Mouse (Mus musculus): ENCODE results near the gene Malrd1. TPM values are rescaled to one million over a fixed set of nuclear protein-coding genes. Genes with fewer than 3 reads are reported as not detected.

Gene Malrd1
- total and polyA plus RNA-seq, 3 experiments: not detected

DNA sequence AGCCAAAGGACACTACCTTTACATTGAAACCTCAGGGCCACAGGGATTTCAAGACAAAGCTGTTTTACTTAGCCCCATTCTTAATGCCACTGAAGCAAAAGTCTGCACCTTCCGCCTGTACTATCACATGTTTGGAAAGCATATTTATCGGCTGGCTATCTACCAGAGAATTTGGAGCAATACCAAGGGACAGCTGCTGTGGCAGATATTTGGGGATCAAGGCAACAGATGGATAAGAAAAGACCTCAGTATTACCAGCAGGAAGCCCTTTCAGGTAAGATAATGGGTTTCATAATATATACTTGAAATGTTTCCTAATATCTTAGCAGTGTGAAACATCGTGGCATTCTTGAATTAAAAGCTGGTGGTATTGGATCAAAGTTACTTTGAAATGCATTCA lies 176.7 kb downstream of the Malrd1 start:
- H3K9ac ChIP-seq (ENCODE audit: control insufficient read depth, low read depth, low read length, poor library complexity, severe bottlenecking): no peak overlapping the region
- H3K27me3 ChIP-seq (ENCODE audit: control insufficient read depth in 1 of 2, insufficient read depth in 2 of 2, low read length in 2 of 2): no peaks in the 10 kb centered on the region
- no peaks in the 10 kb centered on the region for H3K9me3 ChIP-seq (replicated peaks; ENCODE audit: insufficient read depth, low read length)
- no peak overlapping the region for H3K4me3 ChIP-seq (ENCODE audit: control insufficient read depth in 1 of 2, insufficient read depth in 1 of 2, low read depth in 2 of 2, low read length in 2 of 2)
- peak; percentile 6 for DNase-seq (ENCODE audit: low read depth, low spot score)
- H3K27ac ChIP-seq (ENCODE audit: control insufficient read depth, low read depth, low read length): no peak overlapping the region
- H3K79me2 ChIP-seq (ENCODE audit: control insufficient read depth, insufficient read depth, low read length, poor library complexity): no peaks in the 10 kb centered on the region
- no peaks in the 10 kb centered on the region for H3K36me3 ChIP-seq (ENCODE audit: control insufficient read depth in 1 of 2, insufficient read depth in 2 of 2, low read length in 2 of 2)
- TF ChIP-seq CTCF (IDR thresholded peaks at IDR 0.05 in 2 of 3, conservative IDR thresholded peaks at IDR 0.05 in 1 of 3; ENCODE audit: control insufficient read depth in 1 of 3, insufficient read depth in 1 of 3, low read depth in 2 of 3, low read length in 3 of 3, poor library complexity in 1 of 3, severe bottlenecking in 1 of 3) (no peak), CHD2 (IDR thresholded peaks at IDR 0.05; ENCODE audit: low read length) (no peak), SMC3 (IDR thresholded peaks at IDR 0.05; ENCODE audit: low read depth, low read length) (no peak), EP300 (IDR thresholded peaks at IDR 0.05; ENCODE audit: low read depth in 1 of 2, low read length in 2 of 2) (peak; percentile 26 to 60; a peak in 2 of 4 replicates), ELF1 (IDR thresholded peaks at IDR 0.05; ENCODE audit: low read depth, low read length) (no peak), TCF12 (IDR thresholded peaks at IDR 0.05; ENCODE audit: low read depth, low read length) (peak; percentile 77; the same call in 1 of the 2 replicates), ETS1 (IDR thresholded peaks at IDR 0.05; ENCODE audit: low read depth, low read length) (0 out of 2 replicates have a peak, but pooled peaks have one; percentile 39), MYC (IDR thresholded peaks at IDR 0.05; ENCODE audit: low read depth, low read length) (no peak), HCFC1 (IDR thresholded peaks at IDR 0.05; ENCODE audit: low read depth, low read length) (no peak), MAX (IDR thresholded peaks at IDR 0.05; ENCODE audit: low read length) (no peak), MAFK (IDR thresholded peaks at IDR 0.05; ENCODE audit: borderline replicate concordance, low read depth, low read length) (no peak)
- no peaks in the 10 kb centered on the region for H3K4me1 ChIP-seq (ENCODE audit: control insufficient read depth in 1 of 2, insufficient read depth in 2 of 2, low read length in 2 of 2)

DNA sequence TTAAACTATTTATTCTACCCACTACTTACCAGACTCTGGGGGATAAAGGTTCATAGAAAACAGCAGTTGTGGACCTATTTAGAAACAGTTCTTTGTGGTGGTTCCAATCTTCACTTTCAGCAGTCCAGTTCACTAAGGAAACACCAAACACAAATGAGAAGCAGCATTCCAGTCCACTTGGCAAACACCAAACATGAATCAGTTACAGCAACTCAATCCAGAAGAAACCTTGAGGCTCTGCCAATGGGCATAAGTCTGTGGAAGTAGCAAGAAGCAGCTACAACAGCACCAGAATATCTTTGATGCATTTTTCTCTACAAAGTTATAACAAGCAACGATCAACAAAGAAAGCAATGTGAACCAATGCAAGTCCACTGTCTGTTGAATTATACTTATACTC lies 214.7 kb downstream of the Malrd1 start:
- Histone ChIP-seq H3K79me2 (ENCODE audit: control insufficient read depth, insufficient read depth, low read length, poor library complexity) (no peaks in the 10 kb centered on the region), H3K36me3 (ENCODE audit: control insufficient read depth in 1 of 2, insufficient read depth in 2 of 2, low read length in 2 of 2) (no peaks in the 10 kb centered on the region), H3K9ac (ENCODE audit: control insufficient read depth, low read depth, low read length, poor library complexity, severe bottlenecking) (no peak overlapping the region), H3K27ac (ENCODE audit: control insufficient read depth, low read depth, low read length) (no peak overlapping the region), H3K4me1 (ENCODE audit: control insufficient read depth in 1 of 2, insufficient read depth in 2 of 2, low read length in 2 of 2) (no peaks in the 10 kb centered on the region), H3K27me3 (ENCODE audit: control insufficient read depth in 1 of 2, insufficient read depth in 2 of 2, low read length in 2 of 2) (no peaks in the 10 kb centered on the region), H3K9me3 (replicated peaks; ENCODE audit: insufficient read depth, low read length) (no peaks in the 10 kb centered on the region), H3K4me3 (ENCODE audit: control insufficient read depth in 1 of 2, insufficient read depth in 1 of 2, low read depth in 2 of 2, low read length in 2 of 2) (no peak overlapping the region)
- DNase-seq (ENCODE audit: low read depth, low spot score): no peak
- no peak for TF ChIP-seq MEF2A (IDR thresholded peaks at IDR 0.05; ENCODE audit: extremely low read depth, insufficient replicate concordance, low read depth, low read length, poor library complexity, severe bottlenecking)
- no peak for TF ChIP-seq MYB (IDR thresholded peaks at IDR 0.05; ENCODE audit: low read depth, low read length)
- no peak for TF ChIP-seq ZMIZ1 (IDR thresholded peaks at IDR 0.05; ENCODE audit: low read depth, low read length)
- no peak for TF ChIP-seq JUND (IDR thresholded peaks at IDR 0.05; ENCODE audit: low read depth, low read length)
- TF ChIP-seq SIN3A (IDR thresholded peaks at IDR 0.05; ENCODE audit: low read length): no peak
- no peak for TF ChIP-seq UBTF (IDR thresholded peaks at IDR 0.05; ENCODE audit: borderline replicate concordance, insufficient read depth, low read depth, low read length)
- no peak for TF ChIP-seq CTCF (IDR thresholded peaks at IDR 0.05 in 2 of 3, conservative IDR thresholded peaks at IDR 0.05 in 1 of 3; ENCODE audit: control insufficient read depth in 1 of 3, insufficient read depth in 1 of 3, low read depth in 2 of 3, low read length in 3 of 3, poor library complexity in 1 of 3, severe bottlenecking in 1 of 3)
- no peak for TF ChIP-seq HCFC1 (IDR thresholded peaks at IDR 0.05; ENCODE audit: low read depth, low read length)
- TF ChIP-seq MAX (IDR thresholded peaks at IDR 0.05; ENCODE audit: low read length): no peak
- TF ChIP-seq MAZ (IDR thresholded peaks at IDR 0.05; ENCODE audit: low read depth, low read length): no peak
- TF ChIP-seq BHLHE40 (IDR thresholded peaks at IDR 0.05; ENCODE audit: borderline replicate concordance, low read depth, low read length): no peak
- no peak for TF ChIP-seq KAT2A (conservative IDR thresholded peaks at IDR 0.05; ENCODE audit: low read depth, low read length)
- no peak for TF ChIP-seq MAFK (IDR thresholded peaks at IDR 0.05; ENCODE audit: borderline replicate concordance, low read depth, low read length)
- TF ChIP-seq TAL1 (IDR thresholded peaks at IDR 0.05; ENCODE audit: low read length): no peak
- TF ChIP-seq RCOR1 (IDR thresholded peaks at IDR 0.05; ENCODE audit: low read depth, low read length): no peak
- TF ChIP-seq USF2 (IDR thresholded peaks at IDR 0.05; ENCODE audit: borderline replicate concordance in 1 of 2, insufficient read depth in 1 of 2, low read depth in 1 of 2, low read length in 2 of 2): no peak
- no peak for TF ChIP-seq USF1 (IDR thresholded peaks at IDR 0.05; ENCODE audit: low read depth, low read length)
